Mouse (Mus musculus): ENCODE measurements around the gene Zfp180. TPM values are rescaled to one million over a fixed set of nuclear protein-coding genes. Genes with fewer than 3 reads are reported as not detected.

Gene Zfp180
- polyA plus RNA-seq, 1 experiment from 2014 or later, result 27.7 TPM

- under 1% methylated on average over 23 of the region's 23 CpGs for WGBS
- peak; percentile 97 for ATAC-seq (ENCODE audit: insufficient number of reproducible peaks, insufficient read depth, low FRiP score, low TSS enrichment)
Observed at GRCm38 (mm10) chr7:24112156-24112856, 30.6 kb downstream of the Zfp180 start, which contains the start of gene Zfp112. Gene Zfp112 (plus strand): TSS chr7:24112314.

GRCm38 (mm10) chr7:24113001-24113400 lies 31.3 kb downstream of the Zfp180 start:
- no peak for ATAC-seq (ENCODE audit: insufficient number of reproducible peaks, insufficient read depth, low FRiP score, low TSS enrichment)
- peaks cover 3% of the 10 kb centered on the region for H3K4me1 ChIP-seq
- H3K9ac ChIP-seq, result peak overlapping the region; percentile 59
- H3K36me3 ChIP-seq, result peaks cover 12% of the 10 kb centered on the region
- H3K27me3 ChIP-seq, result no peaks in the 10 kb centered on the region
- peak overlapping the region; percentile 65 for H3K4me3 ChIP-seq
- H3K4me2 ChIP-seq (replicated peaks), result peak overlapping the region; percentile 65
- peak overlapping the region; percentile 73; the same call in 1 of the 2 replicates for H3K27ac ChIP-seq
- H3K9me3 ChIP-seq, result 0 out of 2 replicates have a peak, but pooled peaks cover 8% of the 10 kb centered on the region
- 12% methylated on average over 12 of the region's 12 CpGs for WGBS

More at GRCm38 (mm10) chr7:24112156-24112856, 30.6 kb downstream of the Zfp180 start, which contains the start of gene Zfp112:
- Histone ChIP-seq H3K36me3 (peaks cover 19% of the 10 kb centered on the region), H3K4me1 (peaks cover 3% of the 10 kb centered on the region), H3K4me2 (replicated peaks) (peak within 1 kb of the TSS; percentile 65), H3K4me3 (peak within 1 kb of the TSS; percentile 65), H3K9me3 (peaks cover 14% of the 10 kb centered on the region), H3K9ac (peak within 1 kb of the TSS; percentile 59), H3K27ac (peak within 1 kb of the TSS; percentile 73; the same call in 1 of the 2 replicates), H3K27me3 (no peaks in the 10 kb centered on the region)

- ATAC-seq (ENCODE audit: insufficient number of reproducible peaks, insufficient read depth, low FRiP score, low TSS enrichment), result no peak
- 86% methylated on average over 4 of the region's 4 CpGs for WGBS
- no peaks in the 10 kb centered on the region for H3K36me3 ChIP-seq
Observed at GRCm38 (mm10) chr7:24116655-24117054, 34.9 kb downstream of the Zfp180 start.

GRCm38 (mm10) chr7:24133425-24133995 lies 51.8 kb downstream of the Zfp180 start:
- Histone ChIP-seq H3K9me3 (no peaks in the 10 kb centered on the region), H3K4me1 (peaks cover 10% of the 10 kb centered on the region), H3K4me2 (replicated peaks) (peak overlapping the region; percentile 71), H3K27ac (no peak overlapping the region), H3K36me3 (peaks cover 21% of the 10 kb centered on the region), H3K4me3 (peak overlapping the region; percentile 85), H3K27me3 (no peaks in the 10 kb centered on the region), H3K9ac (peak overlapping the region; percentile 79)
- ATAC-seq (ENCODE audit: insufficient number of reproducible peaks, insufficient read depth, low FRiP score, low TSS enrichment), result 0 out of 2 replicates have a peak, but pooled peaks have one; percentile 48
- 16% methylated on average over 6 of the region's 6 CpGs for WGBS

More at GRCm38 (mm10) chr7:24116655-24117054, 34.9 kb downstream of the Zfp180 start:
- H3K9ac ChIP-seq, result no peak overlapping the region
- H3K4me2 ChIP-seq (replicated peaks), result no peak overlapping the region
- no peaks in the 10 kb centered on the region for H3K9me3 ChIP-seq
- H3K27ac ChIP-seq, result no peak overlapping the region
- H3K4me1 ChIP-seq, result peaks cover 3% of the 10 kb centered on the region
- H3K4me3 ChIP-seq, result no peak overlapping the region
- H3K27me3 ChIP-seq, result no peaks in the 10 kb centered on the region

- H3K4me3 ChIP-seq, result peak within 1 kb of the TSS; percentile 85
- H3K36me3 ChIP-seq, result peaks cover 28% of the 10 kb centered on the region
- ATAC-seq (ENCODE audit: insufficient number of reproducible peaks, insufficient read depth, low FRiP score, low TSS enrichment), result peak; percentile 91
- H3K9ac ChIP-seq, result peak within 1 kb of the TSS; percentile 79
- WGBS, result 4% methylated on average over 32 of the region's 32 CpGs
- H3K4me1 ChIP-seq, result peaks cover 10% of the 10 kb centered on the region
- H3K4me2 ChIP-seq (replicated peaks), result peak within 1 kb of the TSS; percentile 71
- H3K9me3 ChIP-seq, result no peaks in the 10 kb centered on the region
- no peak within 1 kb of the TSS for H3K27ac ChIP-seq
- H3K27me3 ChIP-seq, result no peaks in the 10 kb centered on the region
Observed at GRCm38 (mm10) chr7:24133996-24134828, 52.5 kb downstream of the Zfp180 start, which contains the start of gene Zfp235. Gene Zfp235 (plus strand): TSS chr7:24134169.

- WGBS, result 89% methylated on average over 6 of the region's 6 CpGs
- no peaks in the 10 kb centered on the region for H3K4me1 ChIP-seq
- H3K9me3 ChIP-seq, result no peaks in the 10 kb centered on the region
- H3K27ac ChIP-seq, result no peak overlapping the region
- no peak overlapping the region for H3K4me2 ChIP-seq (replicated peaks)
- no peak for ATAC-seq (ENCODE audit: insufficient number of reproducible peaks, insufficient read depth, low FRiP score, low TSS enrichment)
- H3K9ac ChIP-seq, result no peak overlapping the region
- peaks cover 48% of the 10 kb centered on the region for H3K36me3 ChIP-seq
- H3K4me3 ChIP-seq, result no peak overlapping the region
- no peaks in the 10 kb centered on the region for H3K27me3 ChIP-seq
Observed at GRCm38 (mm10) chr7:24142566-24142965, 60.8 kb downstream of the Zfp180 start.

GRCm38 (mm10) chr7:24153272-24153671 lies 71.5 kb downstream of the Zfp180 start:
- Histone ChIP-seq H3K9ac (no peak overlapping the region), H3K4me2 (replicated peaks) (no peak overlapping the region), H3K27me3 (no peaks in the 10 kb centered on the region), H3K4me1 (no peaks in the 10 kb centered on the region), H3K4me3 (no peak overlapping the region), H3K36me3 (no peaks in the 10 kb centered on the region), H3K27ac (no peak overlapping the region), H3K9me3 (no peaks in the 10 kb centered on the region)
- ATAC-seq (ENCODE audit: insufficient number of reproducible peaks, insufficient read depth, low FRiP score, low TSS enrichment), result no peak
- WGBS, result 8% methylated on average over 1 of the region's 1 CpGs

Other genes starting within 250 kb of the Zfp180 start
- gene Vmn1r176, start 244.6 kb upstream of the Zfp180 start, polyA plus RNA-seq (2016; fragmentation: Nextera tagmentation; extraction: Ambion mirVana), result not detected in 2 replicates
- not detected in 2 replicates for gene Vmn1r177, start 215.5 kb upstream of the Zfp180 start, polyA plus RNA-seq (2016; fragmentation: Nextera tagmentation; extraction: Ambion mirVana)
- gene Vmn1r178, start 189.9 kb upstream of the Zfp180 start, polyA plus RNA-seq (2016; fragmentation: Nextera tagmentation; extraction: Ambion mirVana), result not detected in 2 replicates
- not detected in 2 replicates for gene Vmn1r179, start 154.9 kb upstream of the Zfp180 start, polyA plus RNA-seq (2016; fragmentation: Nextera tagmentation; extraction: Ambion mirVana)
- gene Vmn1r180, start 131.3 kb upstream of the Zfp180 start, polyA plus RNA-seq (2016; fragmentation: Nextera tagmentation; extraction: Ambion mirVana), result not detected in 2 replicates
- gene Vmn1r181, start 107.3 kb upstream of the Zfp180 start, polyA plus RNA-seq (2016; fragmentation: Nextera tagmentation; extraction: Ambion mirVana), result not detected in 2 replicates
- not detected in 2 replicates for gene V1rd19, start 80.2 kb upstream of the Zfp180 start, polyA plus RNA-seq (2016; fragmentation: Nextera tagmentation; extraction: Ambion mirVana)
- gene Vmn1r183, start 28.7 kb upstream of the Zfp180 start, polyA plus RNA-seq (2016; fragmentation: Nextera tagmentation; extraction: Ambion mirVana), result not detected in 2 replicates
- gene Zfp112, start 30.4 kb downstream of the Zfp180 start, polyA plus RNA-seq (2016; fragmentation: Nextera tagmentation; extraction: Ambion mirVana), result 9.1 and 9.8 TPM in 2 replicates
- gene Zfp235, start 52.2 kb downstream of the Zfp180 start, polyA plus RNA-seq (2016; fragmentation: Nextera tagmentation; extraction: Ambion mirVana), result 18.3 and 18.4 TPM in 2 replicates
- 7.5 and 7.6 TPM in 2 replicates for gene Zfp114, start 93.1 kb downstream of the Zfp180 start, polyA plus RNA-seq (2016; fragmentation: Nextera tagmentation; extraction: Ambion mirVana)
- 10.1 and 11.3 TPM in 2 replicates for gene Zfp111, start 129.5 kb downstream of the Zfp180 start, polyA plus RNA-seq (2016; fragmentation: Nextera tagmentation; extraction: Ambion mirVana)
- gene Zfp109, start 155.6 kb downstream of the Zfp180 start, polyA plus RNA-seq (2016; fragmentation: Nextera tagmentation; extraction: Ambion mirVana), result 5.9 and 6.6 TPM in 2 replicates
- gene Zfp108, start 172.9 kb downstream of the Zfp180 start, polyA plus RNA-seq (2016; fragmentation: Nextera tagmentation; extraction: Ambion mirVana), result 5.3 and 5.6 TPM in 2 replicates
- 10.0 and 12.0 TPM in 2 replicates for gene Zfp93, start 188.5 kb downstream of the Zfp180 start, polyA plus RNA-seq (2016; fragmentation: Nextera tagmentation; extraction: Ambion mirVana)
- gene Zfp61, start 219.3 kb downstream of the Zfp180 start, polyA plus RNA-seq (2016; fragmentation: Nextera tagmentation; extraction: Ambion mirVana), result 57.7 and 63.1 TPM in 2 replicates
- 15.8 and 16.4 TPM in 2 replicates for gene Zfp94, start 234.7 kb downstream of the Zfp180 start, polyA plus RNA-seq (2016; fragmentation: Nextera tagmentation; extraction: Ambion mirVana)